Mouse (Mus musculus) leukemia stem cell, adult 10-12 weeks (primary cell): ENCODE results near the gene Tmem35b. TPM values are rescaled to one million over a fixed set of nuclear protein-coding genes. Genes with fewer than 3 reads are reported as not detected.

Experiments used
- polyA plus RNA-seq: library from polyadenylated mRNA; stranded (reverse); fragments of >175 nt; gene quantifications from 2 replicates; pipeline ENCODE4 v1.2.3, GENCODE M21; 2012; ENCODE audit warnings: low replicate concordance

Gene Tmem35b
- polyA plus RNA-seq, result 0.50 and 0.63 TPM in 2 replicates

DNA sequence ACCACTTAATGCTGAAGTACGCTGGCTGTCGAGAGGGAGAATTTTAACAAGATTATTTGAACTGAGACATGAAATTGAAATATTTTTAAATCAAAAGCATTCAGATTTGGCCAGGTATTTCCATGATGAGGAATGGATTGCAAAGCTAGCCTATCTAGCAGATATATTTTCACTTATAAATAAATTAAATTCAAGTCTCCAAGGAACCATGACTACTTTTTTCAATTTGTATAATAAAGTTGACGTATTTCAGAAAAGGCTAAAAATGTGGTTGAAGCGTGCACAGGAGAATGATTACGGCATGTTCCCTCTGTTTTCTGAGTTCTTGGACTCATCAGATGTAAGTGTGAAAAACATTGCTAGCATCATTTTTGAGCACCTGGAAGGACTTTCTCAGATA is at the start of gene Tmem35b:
Gene Tmem35b (plus strand): TSS at position 301 of the 400 bp plus-strand sequence.

DNA sequence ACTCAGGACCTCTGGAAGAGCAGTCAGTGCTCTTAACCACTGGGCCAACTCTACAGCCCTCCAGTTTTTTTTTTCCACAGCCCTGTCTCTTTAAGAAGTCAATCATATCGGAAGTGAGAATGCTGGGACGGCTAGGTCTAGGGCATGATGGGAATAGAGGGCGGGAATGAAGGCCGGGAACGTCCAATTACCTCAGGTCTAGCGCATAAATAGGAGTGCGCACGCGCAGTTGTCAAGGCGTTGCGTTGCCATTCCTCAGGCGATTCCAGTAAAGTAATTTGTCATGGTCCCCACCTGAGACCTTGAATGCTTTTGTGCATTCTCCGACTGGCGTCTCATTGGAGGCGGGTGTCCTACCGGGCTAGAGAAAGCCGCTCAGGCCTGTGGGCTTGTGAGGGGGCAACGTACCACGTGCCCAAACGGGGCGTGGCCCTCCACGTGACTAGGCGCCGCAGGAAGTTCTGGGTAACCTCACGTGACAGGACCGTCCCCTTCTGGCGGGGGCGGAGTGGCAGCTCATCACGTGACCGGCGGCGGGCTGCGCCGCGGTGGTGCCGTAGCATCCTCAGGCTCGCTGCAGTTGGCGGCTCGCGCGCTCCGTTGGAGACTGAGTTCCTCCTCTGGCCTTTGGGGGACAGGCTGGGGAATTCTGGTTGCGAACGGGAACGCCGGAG is 46.5 kb upstream of the Tmem35b start, which contains the start of gene Zmym6:
Gene Zmym6 (plus strand): TSS at position 509 of the 674 bp plus-strand sequence.

DNA sequence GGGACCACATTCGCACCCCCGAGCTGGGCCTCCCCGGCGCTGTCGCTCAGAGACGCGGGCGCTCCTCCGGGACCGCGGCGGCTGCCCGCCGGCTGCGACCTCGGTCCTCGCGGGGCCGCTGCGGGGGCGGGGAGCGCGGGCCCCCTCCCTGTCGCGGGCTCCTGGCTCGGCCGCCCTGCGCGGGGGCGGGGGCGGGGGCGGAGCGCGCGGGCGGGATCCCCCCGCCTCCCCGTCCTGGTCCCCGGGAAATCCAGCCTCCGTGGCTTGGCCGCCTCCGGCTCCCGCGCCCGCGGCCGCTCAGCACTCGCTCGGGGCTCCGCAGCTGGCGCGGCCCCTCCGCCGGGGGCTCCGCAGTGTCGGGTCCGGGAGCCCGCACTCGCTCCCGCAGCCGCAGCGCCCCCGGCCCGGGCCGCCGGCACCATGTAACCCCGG is 45.4 kb downstream of the Tmem35b start, which contains the start of gene Dlgap3:
Gene Dlgap3 (plus strand): TSS at position 291 of the 432 bp plus-strand sequence.

Other genes starting within 250 kb of the Tmem35b start
- 1.5 and 2.5 TPM in 2 replicates for gene Zmym4, start 155.6 kb upstream of the Tmem35b start, polyA plus RNA-seq
- gene Sfpq, start 102.4 kb upstream of the Tmem35b start, polyA plus RNA-seq, result 421 and 927 TPM in 2 replicates
- 0.41 and 2.1 TPM in 2 replicates for gene Zmym1, start 62.5 kb upstream of the Tmem35b start, polyA plus RNA-seq
- gene Zmym6, start 46.3 kb upstream of the Tmem35b start, polyA plus RNA-seq, result 0.44 and 0.48 TPM in 2 replicates
- gene Dlgap3, start 45.5 kb downstream of the Tmem35b start, polyA plus RNA-seq, result 0.59 and 3.9 TPM in 2 replicates
- 14.9 and 20.2 TPM in 2 replicates for gene Smim12, start 120.1 kb downstream of the Tmem35b start, polyA plus RNA-seq
- 0.74 and 1.1 TPM in 2 replicates for gene Gja4, start 190.3 kb downstream of the Tmem35b start, polyA plus RNA-seq
- gene Gjb3, start 207.2 kb downstream of the Tmem35b start, polyA plus RNA-seq, result 0.36 TPM in 1 of 2 replicates, not detected in the other
- gene Gjb4, start 230.4 kb downstream of the Tmem35b start, polyA plus RNA-seq, result not detected in 2 replicates
- not detected in 2 replicates for gene Gjb5, start 234.5 kb downstream of the Tmem35b start, polyA plus RNA-seq